Mouse (Mus musculus): ENCODE results near the gene Spaca1.
"Not testable (repeated sequence)": the region's sequence is repeated elsewhere in the genome, so short reads cannot be mapped to it uniquely, and the experiment has no call there.

Gene Spaca1

GRCm38 (mm10) chr4:34049571-34050255 lies at the start of gene Spaca1:
TSS of gene Spaca1 (minus strand) at chr4:34050191.
- no peak for DNase-seq (ENCODE audit: low read depth)

GRCm38 (mm10) chr4:34087286-34087685 lies 37.3 kb upstream of the Spaca1 start:
- not testable (repeated sequence) for DNase-seq (ENCODE audit: low read depth)

GRCm38 (mm10) chr4:34081064-34081463 lies 31.1 kb upstream of the Spaca1 start:
- DNase-seq (ENCODE audit: low read depth): no peak

DNA sequence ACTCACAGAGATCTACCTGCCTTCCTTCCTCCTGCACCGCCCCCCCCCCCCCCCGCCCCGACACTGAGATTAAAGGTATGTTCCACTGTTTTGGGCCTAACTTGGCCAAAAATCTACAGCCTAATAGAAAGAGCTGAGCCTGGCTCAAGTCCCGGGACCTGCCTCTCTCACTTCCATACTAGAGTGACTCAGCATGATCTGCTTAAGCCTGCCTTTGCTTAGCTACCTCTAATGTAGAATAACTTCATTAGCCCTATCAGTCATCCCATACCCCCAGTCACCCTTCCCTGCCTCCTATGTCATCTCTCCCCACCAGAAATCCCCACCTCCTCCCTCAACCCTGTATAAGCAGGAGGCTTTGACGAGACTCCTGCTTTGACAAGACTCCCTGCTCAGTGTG lies 19.0 kb upstream of the Spaca1 start:
- DNase-seq (ENCODE audit: low read depth): no peak

DNA sequence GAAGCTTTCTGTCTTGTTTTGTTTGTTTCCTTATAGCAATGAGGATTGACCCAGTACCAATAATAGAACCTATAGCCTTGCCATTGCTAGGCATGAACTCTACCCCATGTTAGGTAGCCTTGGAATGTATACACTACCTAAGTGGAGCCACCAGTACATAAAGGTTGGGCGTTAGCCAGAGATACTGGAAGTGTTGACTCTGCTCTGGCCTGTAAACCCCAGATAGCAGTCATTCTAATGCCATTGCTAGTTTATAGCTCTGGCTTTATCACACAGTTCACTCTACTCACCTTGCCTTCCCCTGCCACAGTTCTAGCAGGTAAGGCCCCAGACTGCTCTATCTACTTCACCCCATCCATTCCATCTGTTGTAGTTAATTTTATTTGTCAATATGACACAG lies 8.3 kb upstream of the Spaca1 start:
- no peak for DNase-seq (ENCODE audit: low read depth)

- DNase-seq (ENCODE audit: low read depth): no peak
Observed at GRCm38 (mm10) chr4:34026771-34027170, 23.2 kb downstream of the Spaca1 start.

GRCm38 (mm10) chr4:34021456-34021855 lies 28.5 kb downstream of the Spaca1 start:
- no peak for DNase-seq (ENCODE audit: low read depth)

DNA sequence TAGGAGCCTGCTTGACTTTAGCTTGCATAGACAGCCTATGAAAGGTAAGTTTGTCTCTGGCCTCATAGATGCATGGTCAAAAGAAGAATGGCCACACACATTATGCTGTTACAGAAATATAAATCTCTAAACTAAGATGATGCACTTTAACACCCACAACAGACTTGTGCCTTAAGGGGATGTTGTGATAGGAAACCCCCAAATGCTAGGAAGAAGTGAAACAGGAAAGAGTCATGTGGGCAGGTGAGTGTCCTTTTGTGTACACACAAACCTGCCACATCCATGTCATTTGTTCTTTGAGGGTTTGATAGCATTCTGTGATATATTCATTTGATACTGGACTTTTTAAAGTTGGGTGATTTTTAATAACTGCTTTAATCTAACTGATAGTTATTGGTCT lies 53.6 kb downstream of the Spaca1 start:
- DNase-seq (ENCODE audit: low read depth): no peak

- no peak for DNase-seq (ENCODE audit: low read depth)
Observed at GRCm38 (mm10) chr4:33992687-33993086, 57.3 kb downstream of the Spaca1 start.

GRCm38 (mm10) chr4:33988466-33989089 lies 61.4 kb downstream of the Spaca1 start:
- no peak for DNase-seq (ENCODE audit: low read depth)

Data from c-Kit-positive CD71-negative TER-119-negative erythroid progenitor cells, embryonic 14.5 days (primary cell).